Mouse (Mus musculus) layer of hippocampus, adult 18-20 months (tissue): ENCODE data around the gene Atp6v0e. TPM values are rescaled to one million over a fixed set of nuclear protein-coding genes. Genes with fewer than 3 reads are reported as not detected.

ENCODE experiments used
- DNase-seq, 2 experiments: peaks; one replicate each; pipeline ENCODE4 v3.0.0; 2022; ENCODE audit warnings: low spot score in 2 of 2
- total RNA-seq, 2 experiments: library from RNA; stranded (reverse); gene quantifications; 2 replicates each; pipeline ENCODE4 v1.2.3; 2021

Atp6v0e gene
- total RNA-seq, 2 experiments from 2014 or later = 48.7 to 49.2 TPM

DNA sequence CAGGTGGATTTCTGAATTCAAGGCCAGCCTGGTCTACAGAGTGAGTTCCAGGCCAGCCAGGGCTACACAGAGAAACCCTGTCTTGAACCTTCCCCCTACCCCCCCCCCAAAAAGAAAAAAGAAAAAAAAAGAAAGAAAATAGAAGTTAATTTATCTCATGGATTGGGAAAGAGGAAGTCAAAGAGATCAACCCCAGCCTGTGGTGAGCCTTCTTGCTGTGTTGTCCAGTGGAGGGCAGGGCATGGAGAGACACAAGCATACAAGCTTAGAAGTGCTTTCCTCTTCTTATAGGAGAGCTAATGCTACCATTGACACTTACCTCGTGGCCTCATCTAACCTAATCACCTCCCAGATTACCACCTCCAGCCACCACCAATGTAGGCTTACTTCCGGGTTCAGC lies 23.2 kb upstream of the Atp6v0e start:
- no peak for DNase-seq

DNA sequence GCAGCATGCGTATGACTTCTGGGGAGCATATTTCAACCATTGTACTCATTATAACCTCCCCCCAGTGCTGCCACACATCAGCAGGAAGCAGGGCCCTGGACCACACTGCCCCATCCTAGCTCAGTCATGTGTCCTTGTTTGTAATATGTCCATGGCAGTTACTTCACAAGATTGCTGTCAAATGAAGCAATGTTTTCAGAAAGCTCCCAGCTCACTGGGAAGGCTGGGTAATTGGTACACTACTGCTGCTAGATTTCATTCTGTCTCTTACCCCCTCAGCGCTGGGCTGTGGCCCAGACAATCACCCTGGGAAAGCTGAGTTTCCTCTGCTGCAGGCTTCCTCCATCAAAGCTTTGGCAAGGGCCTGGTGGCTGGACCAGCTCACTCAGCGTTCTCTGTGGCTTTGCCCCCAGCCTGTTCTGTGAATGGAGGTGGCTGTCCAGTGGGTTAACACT lies 22.7 kb upstream of the Atp6v0e start:
- no peak for DNase-seq

DNA sequence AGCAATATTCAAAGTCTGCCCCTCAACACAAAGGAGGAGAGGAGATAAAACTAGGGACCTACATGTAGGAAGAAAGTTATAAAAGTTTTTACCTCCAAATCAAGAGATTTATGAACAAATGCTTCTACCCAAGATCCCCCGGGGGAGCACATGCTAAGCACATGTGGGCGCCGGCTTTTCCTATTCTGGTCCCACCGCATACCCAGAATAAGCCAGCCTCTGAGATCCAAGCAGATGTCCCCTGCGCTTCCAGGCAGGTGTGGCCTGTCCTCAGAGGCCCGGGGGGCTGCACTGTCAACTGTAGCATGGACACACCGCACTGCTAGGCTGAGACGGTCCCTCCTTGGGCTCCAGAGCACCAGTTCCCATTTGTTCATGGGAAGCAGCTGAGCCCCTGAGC lies 19.6 kb upstream of the Atp6v0e start:
- DNase-seq = no peak

DNA sequence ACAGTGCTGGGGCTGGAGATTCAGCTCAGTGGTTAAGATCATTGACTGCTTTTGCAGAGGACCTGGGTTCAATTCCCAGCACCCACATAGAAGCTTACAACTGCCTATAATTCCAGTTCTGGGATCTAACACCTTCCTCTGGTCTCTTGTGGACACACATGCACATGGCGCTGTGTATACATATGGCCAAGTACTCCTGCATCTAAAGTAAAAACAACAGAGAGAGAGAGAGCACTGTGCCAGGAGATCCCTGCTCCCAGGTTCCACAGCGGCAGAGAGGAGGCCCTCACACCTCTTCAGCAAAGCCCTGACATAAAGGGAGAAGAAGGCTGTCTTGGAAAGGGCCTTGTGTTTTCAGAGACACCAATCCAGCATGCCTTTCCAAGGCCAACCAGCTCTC lies 19.0 kb upstream of the Atp6v0e start:
- no peak for DNase-seq

DNA sequence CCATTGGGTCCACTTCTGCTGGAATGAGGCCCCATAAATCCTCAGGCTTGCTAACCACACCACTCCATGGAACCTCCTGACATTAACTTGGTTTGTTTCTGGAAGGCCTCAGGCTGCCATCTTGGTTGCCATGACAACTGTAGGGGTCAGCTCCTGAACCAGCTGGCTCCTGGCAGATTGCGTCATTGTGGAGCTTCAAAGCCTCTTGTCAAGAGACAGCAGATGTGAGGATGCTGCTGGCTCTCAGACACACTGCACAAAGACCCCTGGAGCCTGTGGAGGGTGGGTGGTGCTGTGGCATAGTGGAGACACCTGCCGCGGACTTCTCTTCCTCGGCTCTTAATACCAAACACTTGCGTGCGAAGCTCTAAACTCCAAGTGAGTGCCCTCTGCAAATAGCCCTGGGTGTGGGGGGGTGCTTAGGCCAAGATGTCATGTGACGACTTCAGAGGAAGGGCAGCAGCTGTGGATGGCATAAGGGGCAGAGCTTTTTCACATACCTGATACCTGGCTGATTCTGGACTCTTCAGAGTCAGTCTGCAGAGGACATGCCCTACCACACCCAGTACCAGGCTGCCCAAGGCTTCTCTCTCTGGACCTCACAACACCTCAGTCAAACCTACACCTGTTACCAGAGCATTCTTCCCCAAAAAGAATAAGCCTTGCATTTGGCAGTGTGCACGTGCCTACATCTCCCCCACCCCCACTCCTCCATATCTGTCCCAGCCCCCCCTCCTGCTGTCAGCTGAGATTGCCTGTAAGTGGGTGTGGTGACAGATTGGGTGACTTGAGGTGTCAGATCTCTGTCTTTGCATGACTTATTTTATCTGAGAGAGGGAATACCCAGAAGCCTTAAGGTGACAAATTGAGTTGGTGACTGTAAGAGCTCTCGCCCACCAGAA lies 18.3 kb upstream of the Atp6v0e start:
- DNase-seq = no peak

DNA sequence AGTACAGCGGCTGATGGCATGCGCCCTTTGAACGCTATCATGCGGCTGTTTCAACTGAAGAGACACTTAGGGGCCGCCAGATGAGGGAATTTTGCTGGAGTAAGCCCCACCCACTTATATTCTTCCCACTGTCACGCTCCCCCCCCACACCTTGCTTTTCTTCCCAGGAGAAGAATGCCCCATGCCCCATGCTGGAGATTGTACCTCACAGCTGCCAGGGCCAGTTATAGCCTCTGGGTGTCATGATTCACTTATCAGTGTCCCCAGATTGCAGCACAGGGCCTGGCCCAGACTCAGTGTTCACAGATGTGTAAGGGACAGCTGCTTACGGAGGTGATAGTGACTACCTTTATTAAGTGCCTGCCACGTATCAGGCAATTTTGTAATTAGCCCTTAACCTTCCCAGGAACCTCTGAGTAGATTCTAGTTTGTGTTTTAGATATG lies 17.6 kb upstream of the Atp6v0e start:
- DNase-seq = no peak

DNA sequence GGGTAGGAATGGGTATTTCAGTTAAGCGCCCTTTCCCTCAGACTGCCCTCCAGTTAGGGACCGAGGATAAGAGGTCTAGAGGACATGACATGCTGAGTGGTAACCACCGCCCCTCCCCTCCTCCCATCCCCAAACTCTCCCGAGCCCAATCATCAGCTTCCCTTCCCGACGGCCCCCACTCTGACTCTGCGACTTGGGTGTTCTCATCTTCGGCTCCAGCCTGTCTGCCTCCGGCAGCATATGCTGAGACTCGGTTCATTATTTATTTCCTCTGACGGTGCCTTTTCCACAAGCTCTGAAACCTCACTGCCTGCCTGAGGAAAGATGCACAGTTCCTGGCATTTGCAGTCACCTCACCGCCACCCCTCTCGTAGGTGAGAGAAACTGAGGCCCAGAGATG lies 15.7 kb upstream of the Atp6v0e start:
- peak in 1 of 2 experiments; percentile 46 for DNase-seq

DNA sequence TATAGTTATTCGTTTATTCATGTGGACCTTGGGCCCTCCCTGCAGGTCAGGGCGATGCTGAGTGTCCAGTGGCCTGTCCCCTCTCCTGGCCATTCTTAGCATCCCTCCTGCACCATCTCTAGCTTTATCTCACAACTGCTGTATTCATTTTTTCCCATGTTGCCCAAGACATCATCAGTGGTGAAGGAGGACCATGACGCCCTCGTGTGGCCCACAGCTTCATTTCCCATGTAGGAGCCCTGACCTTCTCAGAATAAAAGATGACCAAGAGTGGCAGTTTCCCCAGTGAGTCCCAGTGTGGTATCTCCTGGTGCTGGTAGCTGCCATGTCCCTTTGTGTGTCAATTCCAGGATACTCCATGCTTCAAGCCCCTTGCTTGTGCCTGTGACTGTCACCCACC lies 13.5 kb upstream of the Atp6v0e start:
- DNase-seq = no peak

DNA sequence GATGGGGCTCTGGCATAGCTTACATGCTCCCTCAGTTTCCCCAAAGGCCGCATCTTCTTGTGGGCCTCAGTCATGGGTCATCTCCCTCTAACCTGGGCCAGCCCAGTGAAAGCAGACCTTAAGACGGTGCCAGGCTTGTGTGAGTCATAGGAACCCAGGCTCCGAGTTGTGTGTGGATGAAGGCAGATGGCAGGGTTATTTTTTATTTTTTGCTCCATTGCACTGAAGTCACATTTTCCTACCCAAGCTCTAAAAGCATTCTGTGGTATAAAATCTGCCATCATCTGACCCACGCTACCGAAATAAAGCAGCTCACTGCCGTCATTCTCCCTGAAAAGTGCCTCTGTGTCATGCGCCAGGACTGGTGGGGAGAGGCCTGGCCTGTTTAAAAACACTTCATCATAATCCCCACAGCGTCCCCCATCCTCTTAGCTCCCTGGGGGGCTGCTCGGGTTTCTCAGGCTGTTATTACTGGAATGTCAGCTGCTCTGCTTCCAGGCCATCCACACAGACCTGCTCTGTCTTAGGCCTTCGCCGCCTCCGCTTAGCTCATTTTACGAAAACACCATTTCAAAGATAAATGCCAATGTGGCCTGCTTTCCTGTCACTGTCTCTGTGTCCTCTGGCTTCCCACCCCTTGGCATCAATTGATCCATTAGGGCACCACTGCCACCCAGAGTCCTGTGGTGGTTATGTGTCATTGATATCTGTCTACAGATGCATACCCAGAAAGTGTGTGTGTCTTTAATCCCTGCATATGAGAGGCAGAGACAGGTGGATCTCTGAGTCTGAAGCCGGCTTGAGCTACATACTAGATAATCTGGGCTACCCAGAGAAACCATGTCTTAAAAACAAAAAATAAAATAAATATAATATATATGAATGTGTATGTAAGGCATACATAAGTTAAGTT lies 12.3 kb upstream of the Atp6v0e start:
- DNase-seq = peak; percentile 44 to 48

DNA sequence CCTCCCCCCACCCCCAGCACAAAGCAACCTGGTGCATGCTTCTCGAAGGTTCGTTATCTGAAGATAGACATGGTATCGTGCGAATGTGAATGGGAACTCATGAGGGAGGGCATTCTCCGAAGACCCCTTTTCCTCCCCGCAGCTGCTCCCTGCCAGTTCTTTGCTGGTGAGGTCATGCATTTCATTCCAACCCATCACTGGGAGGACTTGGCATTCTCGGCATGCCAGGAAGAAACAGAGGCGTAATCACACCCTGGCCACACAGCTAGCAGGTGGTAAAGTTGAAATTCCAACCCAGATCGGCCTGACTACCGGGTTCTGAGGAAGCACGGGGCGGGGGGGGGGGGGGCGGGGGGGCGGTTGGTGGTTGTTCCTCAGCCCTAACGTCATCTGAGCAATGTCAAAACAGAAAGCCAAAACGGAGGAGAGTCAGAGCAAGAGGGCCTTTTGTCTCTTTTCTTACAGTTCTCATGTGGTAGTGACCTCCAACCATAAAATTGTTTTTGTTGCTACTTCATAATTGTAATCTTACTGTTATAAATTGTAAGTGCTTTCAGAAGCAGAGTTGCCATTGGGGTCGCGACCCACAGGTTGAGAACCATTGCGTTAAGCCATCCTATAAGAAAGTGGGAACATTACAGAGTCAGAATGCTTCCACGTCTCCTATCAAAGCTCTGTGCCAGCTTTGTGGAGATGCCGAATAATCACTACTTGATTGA lies 4.0 kb upstream of the Atp6v0e start:
- DNase-seq = no peak

DNA sequence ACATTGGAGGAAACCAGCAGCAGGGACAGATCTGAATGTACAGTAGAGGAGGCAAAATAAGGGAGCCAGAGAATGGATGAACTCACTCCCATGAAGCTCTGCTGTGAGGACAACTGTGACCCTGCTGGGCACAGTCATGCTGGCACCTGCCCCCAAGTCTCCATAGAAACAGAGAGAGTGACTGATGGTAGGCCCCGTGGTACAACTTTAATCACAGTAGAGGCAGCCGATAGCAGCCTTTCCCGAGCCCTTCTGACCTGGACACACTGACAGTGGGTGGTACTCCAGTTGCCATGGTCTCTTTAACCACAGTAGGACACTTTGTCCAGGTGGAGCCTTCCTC lies 3.5 kb upstream of the Atp6v0e start:
- no peak for DNase-seq

DNA sequence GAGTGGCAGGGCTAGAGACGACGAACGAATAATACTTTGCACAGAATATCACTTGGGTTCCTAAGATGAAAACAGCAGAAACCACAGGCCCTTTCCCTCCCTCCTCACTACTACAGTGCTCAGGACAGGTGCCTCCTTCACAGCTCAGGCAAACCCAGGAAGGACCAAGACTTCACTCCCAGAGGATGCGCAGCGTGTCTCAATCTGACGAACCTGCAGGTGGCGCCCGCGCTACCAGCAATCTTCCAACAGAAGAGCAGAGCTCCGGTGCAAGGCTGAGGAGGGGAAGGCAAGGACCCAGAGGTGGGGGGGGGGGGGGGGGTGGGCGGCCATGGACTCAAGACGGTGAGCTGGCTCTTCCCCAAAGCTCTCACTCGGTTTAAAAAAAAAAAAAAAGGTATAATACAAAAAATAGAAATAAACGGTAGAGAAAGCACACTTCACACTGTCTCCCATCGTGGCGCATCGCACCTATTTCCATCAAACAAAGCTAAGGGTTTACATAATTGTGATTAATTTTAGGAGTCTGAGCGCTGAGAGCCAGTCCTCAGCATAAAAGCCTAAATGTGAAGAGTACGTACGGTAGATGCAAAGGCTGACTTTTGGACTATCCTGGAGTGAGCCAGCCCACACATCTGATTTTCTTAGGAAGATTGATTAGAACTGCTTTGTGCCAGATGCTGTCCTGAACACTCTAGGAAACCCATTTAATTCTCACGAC lies 2.7 kb upstream of the Atp6v0e start:
- peak; percentile 85 to 93 for DNase-seq

DNA sequence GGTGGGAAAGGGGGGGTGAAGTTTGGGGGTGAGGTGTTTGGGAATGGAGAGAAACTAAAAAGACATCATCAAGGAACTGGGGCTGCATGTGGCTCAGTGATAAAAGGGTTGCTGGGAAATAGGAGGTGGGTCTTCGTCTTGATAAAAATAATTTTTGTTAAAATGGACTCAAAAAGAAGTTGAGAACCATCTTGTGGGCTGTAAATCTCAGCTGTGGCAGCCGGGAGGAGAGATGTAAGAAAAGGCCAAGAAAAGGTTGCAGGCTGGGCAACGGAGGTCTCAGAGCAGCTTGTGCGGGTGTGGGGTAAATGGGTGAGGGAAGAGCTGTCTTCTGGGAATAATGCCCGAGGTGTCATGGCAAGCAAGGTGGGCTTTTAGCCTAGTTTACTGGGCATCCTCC lies 827 bp upstream of the Atp6v0e start:
- no peak for DNase-seq

DNA sequence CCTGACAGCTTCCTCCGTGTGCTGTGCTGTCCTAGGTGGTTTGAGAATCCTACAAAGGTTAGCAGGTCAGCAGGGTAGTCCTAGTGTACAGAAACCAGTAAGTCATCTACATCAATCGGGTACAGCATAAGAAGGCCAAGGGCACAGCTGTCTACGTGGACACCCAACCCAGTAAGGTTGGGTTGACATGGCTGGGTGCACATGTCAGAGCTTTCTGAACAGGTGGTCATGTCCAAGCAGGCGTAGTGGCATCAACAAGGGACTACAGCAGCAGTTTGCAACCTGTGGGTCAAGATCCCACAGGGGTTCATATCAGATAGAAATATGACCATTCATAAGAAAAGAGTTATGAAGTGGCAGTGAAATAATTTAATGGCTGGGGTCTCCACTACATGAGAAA lies 2.6 kb downstream of the Atp6v0e start:
- no peak for DNase-seq

DNA sequence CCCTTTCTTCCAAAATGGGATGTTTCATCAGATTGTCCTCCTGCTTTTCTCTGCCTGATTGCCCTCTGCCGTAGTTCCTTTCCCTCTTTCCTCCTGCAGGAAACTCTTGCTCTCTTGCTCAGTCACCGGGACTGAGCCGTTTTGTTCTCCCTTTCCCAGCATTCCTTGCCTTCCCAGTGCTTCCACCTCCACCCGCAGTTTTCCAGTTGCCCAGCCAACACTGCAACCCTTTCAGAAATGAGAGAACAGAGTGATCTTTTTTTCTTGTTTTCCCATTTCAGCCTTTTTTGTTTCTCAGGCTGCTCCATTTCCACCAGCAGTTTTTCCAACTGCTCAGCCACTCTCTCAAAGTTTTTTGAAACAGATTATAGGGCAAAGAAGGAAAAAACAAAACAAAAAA lies 8.2 kb downstream of the Atp6v0e start:
- peak in 1 of 2 experiments; percentile 68 for DNase-seq

DNA sequence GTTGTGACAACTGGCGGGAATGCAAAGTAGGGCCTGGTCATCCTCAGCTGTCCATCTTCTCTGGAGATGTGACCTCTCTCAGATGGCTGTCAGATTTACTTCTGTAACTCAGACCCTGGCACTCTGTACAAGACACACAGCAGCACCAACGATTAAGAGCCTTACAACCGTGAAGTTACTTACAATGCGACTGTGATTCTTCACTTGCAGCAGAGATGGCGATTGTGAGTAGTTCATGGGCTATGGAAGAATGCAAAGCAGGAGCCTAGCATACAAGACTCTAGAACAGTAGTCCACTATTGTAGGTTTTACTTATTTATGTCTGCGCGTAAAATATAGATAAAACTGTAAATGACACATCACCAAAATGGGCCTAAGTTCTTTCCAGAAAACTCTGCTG lies 12.8 kb downstream of the Atp6v0e start:
- DNase-seq = no peak

DNA sequence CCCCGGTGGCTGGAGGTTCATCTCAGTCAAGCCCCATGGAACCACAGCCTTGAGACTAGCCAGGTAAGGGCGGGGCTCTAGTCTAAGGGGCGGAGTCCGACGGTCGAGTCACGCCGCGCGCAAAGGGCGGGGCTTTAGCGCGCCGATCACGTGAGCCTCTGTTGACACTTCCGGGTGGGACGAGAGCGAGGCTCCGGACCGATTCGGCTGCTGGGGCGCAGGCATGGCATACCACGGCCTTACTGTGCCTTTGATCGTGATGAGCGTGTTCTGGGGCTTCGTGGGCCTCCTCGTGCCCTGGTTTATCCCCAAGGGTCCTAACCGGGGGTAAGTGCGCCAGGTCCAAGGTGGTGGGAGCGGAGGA lies 13.2 kb downstream of the Atp6v0e start:
- peak; percentile 87 to 92 for DNase-seq

DNA sequence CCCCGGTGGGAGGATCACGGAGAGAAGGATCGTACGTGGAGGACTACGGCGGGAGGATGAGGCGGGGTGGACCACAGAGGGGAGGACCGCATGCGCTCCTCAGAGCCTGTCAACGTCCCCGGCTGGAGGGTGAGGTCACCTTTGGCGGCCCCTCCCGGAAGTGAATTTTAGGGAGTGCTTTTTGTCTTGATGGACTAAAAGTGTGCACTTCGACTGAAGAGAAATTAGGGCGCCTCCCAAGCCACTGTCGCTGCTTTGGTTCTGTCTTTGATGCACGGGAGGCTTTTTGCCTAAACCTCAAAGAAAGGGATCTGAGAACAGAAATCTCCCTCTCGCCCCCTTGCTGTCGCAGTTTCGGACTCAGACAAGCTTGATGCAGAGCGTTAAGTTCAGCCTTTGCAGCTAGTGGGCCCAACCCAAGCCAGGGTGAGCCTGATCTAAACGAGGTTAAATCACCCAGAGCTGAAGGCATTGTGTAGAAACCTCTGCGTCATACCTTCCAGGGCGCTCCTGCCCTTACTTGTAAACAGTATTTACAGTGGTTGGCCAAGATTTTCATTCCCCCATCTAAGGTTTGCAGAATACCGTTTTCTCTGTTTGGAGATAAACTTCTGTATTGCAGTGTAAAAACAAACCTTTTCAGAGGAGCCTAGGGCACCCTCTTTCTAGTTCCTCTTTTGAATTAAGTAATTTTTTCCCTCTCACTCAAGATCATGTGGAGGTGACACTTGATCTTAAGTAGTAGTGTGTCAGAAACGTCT lies 13.8 kb downstream of the Atp6v0e start:
- peak in 1 of 2 experiments; percentile 76 for DNase-seq

DNA sequence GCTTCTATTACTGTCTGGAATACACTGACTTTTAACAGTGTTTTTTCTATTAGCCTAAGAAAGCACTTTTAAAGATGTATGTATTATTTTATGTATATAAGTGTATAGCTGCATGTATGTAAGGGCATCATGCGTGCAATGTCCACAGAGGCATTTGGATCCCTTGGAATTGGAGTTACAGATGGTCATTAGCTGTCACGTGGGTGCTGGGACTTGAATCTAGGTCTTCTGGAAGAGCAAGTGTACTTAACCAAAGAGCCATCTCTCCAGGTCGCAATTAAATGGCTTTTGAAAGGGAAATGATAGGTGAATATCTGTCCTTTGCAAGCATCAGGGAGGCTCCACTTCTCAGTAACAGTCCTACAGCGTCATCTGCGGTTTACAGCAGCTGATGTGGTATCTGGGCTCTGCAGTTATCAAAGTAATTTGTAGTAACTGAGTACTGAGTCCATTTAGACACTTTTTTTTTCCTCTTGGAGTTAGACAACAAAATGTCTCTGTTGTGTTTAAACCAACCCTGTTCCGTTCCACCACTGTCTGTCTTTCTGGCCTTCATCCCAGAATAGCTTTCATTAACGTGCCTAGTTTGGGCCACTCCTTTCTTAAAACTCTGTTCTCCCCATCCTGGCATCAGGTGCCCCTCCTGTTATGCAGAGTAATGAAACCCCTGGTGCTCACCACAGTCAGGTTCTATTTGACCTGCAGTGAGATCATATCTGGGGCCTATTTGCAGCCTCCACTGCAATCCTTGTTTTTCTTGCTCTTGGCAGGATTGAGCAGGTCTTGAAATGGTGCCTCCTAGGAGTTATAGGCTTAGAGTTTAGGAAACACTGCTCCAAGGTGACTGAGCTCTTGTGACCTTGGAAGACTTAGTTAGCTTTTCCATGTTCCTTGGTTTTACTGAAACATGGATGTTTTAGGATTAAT lies 14.9 kb downstream of the Atp6v0e start:
- no peak for DNase-seq
